Mouse (Mus musculus) liver, postnatal 0 days (tissue): ENCODE measurements around the gene Olfr643. TPM values are rescaled to one million over a fixed set of nuclear protein-coding genes. Genes with fewer than 3 reads are reported as not detected.

Experiments
- ATAC-seq: fragments of 200-750 bp; cut with Nextera tagmentation; 2 replicates; pipeline ENCODE4 v1.8.0; 2017; ENCODE audit warnings: mild to moderate bottlenecking, moderate library complexity
- DNase-seq: peaks from one replicate; pipeline ENCODE4 v3.0.0-alpha.2; 2016
- H3K27ac ChIP-seq: fragments of 300-500 bp; sonication (generic); 2 replicates; pipeline ENCODE4 v1.5.1; 2014; ENCODE audit warnings: antibody characterized with exemption, moderate library complexity, mild to moderate bottlenecking, low read depth
- H3K27me3 ChIP-seq: fragments of 300-500 bp; sonication (generic); 2 replicates; pipeline ENCODE4 v1.6.1; 2014; ENCODE audit warnings: low read length, control low read depth, mixed read lengths; ENCODE audit not compliant: insufficient read depth
- H3K36me3 ChIP-seq: fragments of 300-500 bp; sonication (generic); replicated peaks from 2 replicates; pipeline ENCODE4 v1.6.1; 2014; ENCODE audit warnings: mild to moderate bottlenecking, control low read depth, low read length, moderate library complexity, mixed read lengths; ENCODE audit not compliant: insufficient read depth
- H3K4me1 ChIP-seq: fragments of 300-500 bp; sonication (generic); 2 replicates; pipeline ENCODE4 v1.6.1; 2014; ENCODE audit warnings: antibody characterized with exemption, mild to moderate bottlenecking, control low read depth; ENCODE audit not compliant: insufficient read depth
- H3K4me2 ChIP-seq: fragments of 300-500 bp; sonication (generic); 2 replicates; pipeline ENCODE4 v1.6.1; 2014; ENCODE audit warnings: low read depth, mild to moderate bottlenecking, low read length, moderate library complexity, mixed read lengths
- H3K4me3 ChIP-seq: fragments of 300-500 bp; sonication (generic); 2 replicates; pipeline ENCODE4 v1.5.1; 2014; ENCODE audit warnings: low read depth, low read length
- H3K9ac ChIP-seq: fragments of 300-500 bp; sonication (generic); replicated peaks from 2 replicates; pipeline ENCODE4 v1.6.1; 2014; ENCODE audit warnings: mild to moderate bottlenecking, moderate library complexity
- H3K9me3 ChIP-seq: fragments of 300-500 bp; sonication (generic); 2 replicates; pipeline ENCODE4 v1.6.1; 2016; ENCODE audit warnings: mild to moderate bottlenecking, control low read depth, low read length, mixed read lengths
- CTCF ChIP-seq: sonication (generic); IDR thresholded peaks from 2 replicates; pipeline ENCODE4 v1.5.1; 2016; ENCODE audit warnings: antibody characterized with exemption, low read depth
- EP300 ChIP-seq: IDR thresholded peaks from 2 replicates; pipeline ENCODE4 v1.6.1; 2016; ENCODE audit warnings: antibody characterized with exemption, low read depth, mild to moderate bottlenecking
- WGBS: fragments of 180-500 bp; shearing (Covaris S2); extraction: QIAGEN DNeasy Blood & Tissue Kit; methylation state at CpG from one replicate; pipeline ENCODE4 v1.1.7; 2014; ENCODE audit not compliant: insufficient replicate concordance; 5-methylcytosine and 5-hydroxymethylcytosine counted together
- polyA plus RNA-seq: library from polyadenylated mRNA; unstranded; fragments of >200 nt; fragmentation: Nextera tagmentation; extraction: Ambion mirVana; gene quantifications from 2 replicates; pipeline ENCODE4 v1.2.1, GENCODE M21; 2015

The Olfr643 gene
- polyA plus RNA-seq, 1 experiment from 2014 or later = not detected

GRCm38 (mm10) chr7:104035145-104035544 is 102.1 kb downstream of the Olfr643 start, which contains the start of gene Olfr641:
Olfr641 (plus strand) TSS chr7:104035445.
- Histone ChIP-seq H3K4me1 (no peaks in the 10 kb centered on the region), H3K36me3 (no peaks in the 10 kb centered on the region), H3K9ac (no peak within 1 kb of the TSS), H3K27ac (no peak within 1 kb of the TSS), H3K4me3 (no peak within 1 kb of the TSS), H3K4me2 (no peak within 1 kb of the TSS), H3K27me3 (no peaks in the 10 kb centered on the region), H3K9me3 (no peaks in the 10 kb centered on the region)
- DNase-seq (no peak), ATAC-seq (no peak)
- TF ChIP-seq EP300 (no peak), CTCF (no peak)
- WGBS = 51% methylated on average over 1 of the region's 1 CpGs

DNA sequence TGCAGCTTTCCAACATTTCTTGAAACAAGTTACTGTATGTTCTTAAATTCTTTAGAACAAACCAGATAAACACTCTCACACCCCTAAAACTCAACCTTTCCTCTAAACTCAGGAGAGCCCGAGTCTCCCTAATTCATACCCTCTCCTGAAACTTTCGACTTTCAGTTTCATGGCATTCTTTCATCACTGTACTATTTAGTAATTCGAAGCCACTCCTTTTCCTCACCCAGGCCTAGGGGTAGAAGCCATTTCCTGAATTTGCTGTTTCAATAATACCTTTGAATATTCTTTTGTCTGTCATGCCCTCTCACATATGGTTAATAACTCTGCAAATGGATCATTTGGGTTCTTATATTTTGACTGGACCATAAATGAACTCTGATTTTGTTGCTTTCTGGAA is 110.2 kb downstream of the Olfr643 start:
- Histone ChIP-seq H3K36me3 (no peaks in the 10 kb centered on the region), H3K4me2 (no peak overlapping the region), H3K27ac (no peak overlapping the region), H3K4me3 (no peak overlapping the region), H3K27me3 (no peaks in the 10 kb centered on the region), H3K9me3 (no peaks in the 10 kb centered on the region), H3K4me1 (no peaks in the 10 kb centered on the region), H3K9ac (no peak overlapping the region)
- no peak for ATAC-seq
- TF ChIP-seq EP300 (no peak), CTCF (no peak)
- no peak for DNase-seq
- 63% methylated on average over 3 of the region's 3 CpGs for WGBS

- Histone ChIP-seq H3K27ac (no peak within 1 kb of the TSS), H3K4me1 (no peaks in the 10 kb centered on the region), H3K4me2 (no peak within 1 kb of the TSS), H3K27me3 (no peaks in the 10 kb centered on the region), H3K36me3 (no peaks in the 10 kb centered on the region), H3K4me3 (no peak within 1 kb of the TSS), H3K9ac (no peak within 1 kb of the TSS), H3K9me3 (no peaks in the 10 kb centered on the region)
- ATAC-seq (no peak), DNase-seq (no peak)
- 73% methylated on average over 6 of the region's 6 CpGs for WGBS
- no peak for TF ChIP-seq CTCF
- TF ChIP-seq EP300 = no peak
Observed at GRCm38 (mm10) chr7:104025473-104025872, 111.7 kb downstream of the Olfr643 start, which contains the start of gene Olfr640. Olfr640 (minus strand) TSS chr7:104025573.

GRCm38 (mm10) chr7:104021651-104022050 is 115.6 kb downstream of the Olfr643 start:
- H3K4me2 ChIP-seq = no peak overlapping the region
- no peak overlapping the region for H3K9ac ChIP-seq
- no peak overlapping the region for H3K27ac ChIP-seq
- no peaks in the 10 kb centered on the region for H3K4me1 ChIP-seq
- no peaks in the 10 kb centered on the region for H3K9me3 ChIP-seq
- H3K27me3 ChIP-seq = no peaks in the 10 kb centered on the region
- WGBS = 81% methylated on average over 6 of the region's 6 CpGs
- no peaks in the 10 kb centered on the region for H3K36me3 ChIP-seq
- TF ChIP-seq CTCF (no peak), EP300 (no peak)
- ATAC-seq = no peak
- no peak overlapping the region for H3K4me3 ChIP-seq
- DNase-seq = no peak

DNA sequence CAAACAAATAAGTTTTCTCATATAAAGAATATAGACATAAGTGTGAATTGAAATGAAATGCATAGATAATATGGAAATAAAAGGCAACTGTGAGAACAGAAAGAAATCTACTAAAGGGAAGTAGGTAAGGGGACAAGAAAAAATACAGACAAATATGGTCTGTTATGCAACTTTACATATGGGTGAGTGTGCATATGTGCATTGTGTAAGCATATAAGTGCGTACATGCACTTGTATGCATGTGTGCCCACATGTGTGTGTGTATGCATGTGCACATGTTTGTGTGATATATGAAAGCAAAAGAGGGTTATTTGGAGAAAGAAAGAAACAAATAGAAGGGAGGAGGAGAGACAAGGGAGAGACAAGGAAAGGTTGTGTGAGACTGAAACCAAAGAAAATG is 118.3 kb downstream of the Olfr643 start:
- ATAC-seq (no peak), DNase-seq (no peak)
- no peaks in the 10 kb centered on the region for H3K4me1 ChIP-seq
- H3K27me3 ChIP-seq = no peaks in the 10 kb centered on the region
- no peak overlapping the region for H3K4me2 ChIP-seq
- WGBS = 72% methylated on average over 1 of the region's 1 CpGs
- H3K9me3 ChIP-seq = no peaks in the 10 kb centered on the region
- TF ChIP-seq EP300 = no peak
- TF ChIP-seq CTCF = no peak
- no peaks in the 10 kb centered on the region for H3K36me3 ChIP-seq
- H3K27ac ChIP-seq = no peak overlapping the region
- no peak overlapping the region for H3K9ac ChIP-seq
- no peak overlapping the region for H3K4me3 ChIP-seq

DNA sequence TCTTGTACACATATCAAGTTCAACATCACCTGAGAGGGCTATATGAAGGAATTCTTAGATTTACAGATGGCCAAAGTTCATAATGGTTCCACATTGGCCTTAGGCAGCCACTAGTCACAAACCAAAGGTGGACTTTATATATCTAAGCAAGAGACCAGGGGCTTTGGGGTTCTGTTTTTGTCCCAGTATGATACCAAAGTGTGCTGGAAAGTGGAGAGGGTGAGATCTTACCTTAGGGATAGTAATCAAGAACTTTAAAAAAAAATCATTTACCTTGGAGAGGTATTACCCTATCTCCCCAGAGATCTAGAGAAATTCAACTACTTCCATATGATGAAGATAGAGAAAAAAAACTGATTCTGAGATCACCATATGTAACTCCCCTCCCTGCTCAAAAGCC is 120.0 kb downstream of the Olfr643 start, which contains the start of gene Olfr639:
Gene Olfr639 (minus strand): TSS at position 101 of the 400 bp plus-strand sequence.
- DNase-seq = no peak
- Histone ChIP-seq H3K4me1 (no peaks in the 10 kb centered on the region), H3K27ac (no peak within 1 kb of the TSS), H3K9ac (no peak within 1 kb of the TSS), H3K27me3 (no peaks in the 10 kb centered on the region), H3K9me3 (no peaks in the 10 kb centered on the region), H3K36me3 (no peaks in the 10 kb centered on the region), H3K4me3 (no peak within 1 kb of the TSS), H3K4me2 (no peak within 1 kb of the TSS)
- no peak for TF ChIP-seq EP300
- no peak for TF ChIP-seq CTCF
- no peak for ATAC-seq

DNA sequence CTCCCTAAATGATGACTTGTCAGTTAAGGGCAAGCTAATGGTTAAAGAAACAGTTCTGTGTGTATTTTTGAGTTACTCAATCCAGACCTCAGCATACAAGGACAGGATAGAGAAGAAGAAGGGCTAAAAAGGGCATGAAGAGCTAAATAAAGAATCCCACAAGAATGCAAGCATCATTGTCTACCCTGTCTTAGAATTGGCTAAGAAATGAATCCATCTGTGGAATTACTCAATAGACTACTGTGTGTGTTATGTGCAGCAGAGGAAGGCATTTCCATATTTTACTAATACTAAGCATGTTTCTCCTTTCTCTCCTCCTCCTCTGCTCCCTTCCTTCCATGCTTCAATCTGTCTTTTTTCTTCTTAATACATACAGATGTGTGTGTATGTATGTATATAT is 138.1 kb downstream of the Olfr643 start:
- TF ChIP-seq CTCF (no peak), EP300 (no peak)
- Histone ChIP-seq H3K36me3 (no peaks in the 10 kb centered on the region), H3K9me3 (no peaks in the 10 kb centered on the region), H3K4me3 (no peak overlapping the region), H3K9ac (no peak overlapping the region), H3K4me2 (no peak overlapping the region), H3K27ac (no peak overlapping the region), H3K27me3 (no peaks in the 10 kb centered on the region), H3K4me1 (no peaks in the 10 kb centered on the region)
- no peak for ATAC-seq
- DNase-seq = no peak
